Mouse (Mus musculus) olfactory bulb, adult 2 months (tissue): ENCODE results near the gene Nek7.

ENCODE experiments used
- CTCF ChIP-seq: fragments of 200-500 bp; IDR thresholded peaks from 2 replicates; pipeline ENCODE4 v1.5.1; 2012; ENCODE audit warnings: low read depth, mild to moderate bottlenecking, low read length, moderate library complexity; ENCODE audit not compliant: insufficient read depth
- POLR2A ChIP-seq: fragments of 200-500 bp; IDR thresholded peaks from 2 replicates; pipeline ENCODE4 v1.6.1; 2012; ENCODE audit warnings: mild to moderate bottlenecking, low read depth, low read length, moderate library complexity; ENCODE audit not compliant: insufficient read depth

DNA sequence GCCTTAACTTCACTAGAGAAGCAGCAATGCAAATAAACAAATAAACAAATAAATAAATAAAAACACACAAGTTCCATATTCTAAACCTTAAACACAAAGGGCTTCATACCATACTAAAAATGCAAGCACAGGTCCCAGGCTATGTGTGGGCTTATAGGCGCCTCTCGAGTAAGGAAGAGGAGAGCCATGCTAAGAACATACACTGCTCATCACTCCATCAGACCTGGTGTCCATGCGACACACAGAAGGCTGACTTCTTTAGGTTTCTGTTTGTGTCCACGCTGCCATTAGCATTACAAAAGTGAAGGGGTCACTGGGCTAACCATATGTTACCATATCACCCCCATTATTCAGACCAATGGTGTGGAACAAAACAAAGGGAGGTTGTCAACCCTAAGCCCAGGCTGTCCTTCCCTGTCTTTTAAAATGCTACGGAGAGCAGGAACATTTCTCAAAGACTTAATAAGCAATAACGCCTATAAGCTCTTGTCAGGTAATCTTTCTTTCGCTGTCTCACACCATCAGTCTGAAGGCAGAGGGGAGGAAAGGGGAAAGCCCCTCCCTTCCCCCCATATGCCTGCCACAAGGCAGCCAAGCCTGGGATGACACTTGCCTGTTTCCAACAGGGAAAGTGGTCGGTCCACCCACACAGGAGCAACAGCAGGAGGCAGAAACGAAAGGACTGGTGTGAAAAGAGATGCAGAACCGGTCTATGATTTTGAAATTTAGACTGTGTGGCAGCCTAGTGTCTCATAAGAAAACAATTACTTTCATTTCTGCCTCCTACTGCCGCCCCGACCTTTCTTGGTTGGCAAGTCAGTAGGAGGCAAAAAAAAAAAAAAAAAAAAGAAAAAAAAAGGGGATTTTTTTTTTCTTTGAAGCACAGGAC lies 60.5 kb downstream of the Nek7 start:
- TF ChIP-seq POLR2A (no peak), CTCF (no peak)
